Mouse (Mus musculus) cerebellum, adult 2 months (tissue): ENCODE measurements around the gene Vpreb3. TPM values are rescaled to one million over a fixed set of nuclear protein-coding genes. Genes with fewer than 3 reads are reported as not detected.

ENCODE experiments used
- DNase-seq, 2 experiments: peaks; one replicate each; pipeline ENCODE4 v3.0.0; 2021
- H3K27ac ChIP-seq: fragments of 200-500 bp; 2 replicates; pipeline ENCODE4 v1.5.1; 2012; ENCODE audit warnings: low read length, control low read depth, inconsistent platforms; ENCODE audit not compliant: insufficient read depth
- H3K27me3 ChIP-seq: fragments of 200-500 bp; 2 replicates; pipeline ENCODE4 v1.6.1; 2012; ENCODE audit warnings: inconsistent platforms, mild to moderate bottlenecking, low read length, moderate library complexity; ENCODE audit not compliant: control insufficient read depth, insufficient read depth
- H3K4me1 ChIP-seq: fragments of 200-500 bp; 2 replicates; pipeline ENCODE4 v1.6.1; 2011; ENCODE audit warnings: low read length; ENCODE audit not compliant: control insufficient read depth, insufficient read depth
- H3K4me3 ChIP-seq: fragments of 200-500 bp; replicated peaks from 2 replicates; pipeline ENCODE3; 2011; ENCODE audit warnings: mild to moderate bottlenecking, low read depth, low read length, control low read depth; ENCODE audit not compliant: insufficient read depth
- CTCF ChIP-seq: fragments of 200-500 bp; IDR thresholded peaks from 2 replicates; pipeline ENCODE4 v1.5.1; 2011; ENCODE audit warnings: low read depth, mild to moderate bottlenecking, control low read depth, low read length, moderate library complexity, borderline replicate concordance; ENCODE audit not compliant: insufficient read depth
- POLR2A ChIP-seq: fragments of 200-500 bp; IDR thresholded peaks from 2 replicates; pipeline ENCODE4 v1.6.1; 2011; ENCODE audit warnings: low read length, control low read depth, borderline replicate concordance; ENCODE audit not compliant: insufficient read depth
- WGBS: fragments of 180-500 bp; shearing (Covaris S2); methylation state at CpG from one replicate; pipeline ENCODE4 v1.1.7; 2018; 5-methylcytosine and 5-hydroxymethylcytosine counted together
- polyA plus RNA-seq: library from polyadenylated mRNA; depleted of rRNA; stranded (reverse); fragments of >200 nt; gene quantifications from 2 replicates; pipeline ENCODE4 v1.2.3, GENCODE M21; 2012; rRNA removed

Vpreb3 gene
- polyA plus RNA-seq, 1 experiment, result 1.00 TPM

- TF ChIP-seq CTCF, result no peak
- TF ChIP-seq POLR2A, result no peak
- peak; percentile 60 to 65 for DNase-seq
- 26% methylated on average over 11 of the region's 11 CpGs for WGBS
- Histone ChIP-seq H3K27me3 (no peaks in the 10 kb centered on the region), H3K4me3 (no peak overlapping the region), H3K27ac (peak overlapping the region; percentile 90), H3K4me1 (peaks cover 25% of the 10 kb centered on the region)
These were observed 52.6 kb downstream of the Vpreb3 start for GRCm38 (mm10) chr10:75995463-75995862.

- 86% methylated on average over 3 of the region's 3 CpGs for WGBS
- TF ChIP-seq CTCF, result no peak
- TF ChIP-seq POLR2A, result no peak
- no peak overlapping the region for H3K4me3 ChIP-seq
- no peaks in the 10 kb centered on the region for H3K27me3 ChIP-seq
- no peak overlapping the region for H3K27ac ChIP-seq
- no peak for DNase-seq
- H3K4me1 ChIP-seq, result peaks cover 26% of the 10 kb centered on the region
These were observed 53.5 kb downstream of the Vpreb3 start for GRCm38 (mm10) chr10:75996315-75996714.

Other genes starting within 250 kb of the Vpreb3 start
- gene Cabin1, start 178.7 kb upstream of the Vpreb3 start, polyA plus RNA-seq, result 48.6 and 62.2 TPM in 2 replicates
- 146 and 151 TPM in 2 replicates for gene Ddt, start 169.6 kb upstream of the Vpreb3 start, polyA plus RNA-seq
- not detected in 2 replicates for gene Gm20441, start 162.1 kb upstream of the Vpreb3 start, polyA plus RNA-seq
- gene Gstt3, start 161.6 kb upstream of the Vpreb3 start, polyA plus RNA-seq, result 8.5 and 8.7 TPM in 2 replicates
- 37.6 and 40.1 TPM in 2 replicates for gene Gstt1, start 144.5 kb upstream of the Vpreb3 start, polyA plus RNA-seq
- 0.14 TPM in 1 of 2 replicates, not detected in the other for gene Gstt4, start 120.5 kb upstream of the Vpreb3 start, polyA plus RNA-seq
- gene Gstt2, start 105.6 kb upstream of the Vpreb3 start, polyA plus RNA-seq, result 21.0 and 26.6 TPM in 2 replicates
- gene Mif, start 82.8 kb upstream of the Vpreb3 start, polyA plus RNA-seq, result 1,309 and 1,339 TPM in 2 replicates
- 3.4 TPM in 2 replicates for gene Derl3, start 49.6 kb upstream of the Vpreb3 start, polyA plus RNA-seq
- 78.5 and 82.1 TPM in 2 replicates for gene Smarcb1, start 21.4 kb upstream of the Vpreb3 start, polyA plus RNA-seq
- 567 and 609 TPM in 2 replicates for gene Chchd10, start 9.9 kb upstream of the Vpreb3 start, polyA plus RNA-seq
- 2.3 and 3.0 TPM in 2 replicates for gene Mmp11, start 6.6 kb upstream of the Vpreb3 start, polyA plus RNA-seq
- gene Gm867, start 2.4 kb upstream of the Vpreb3 start, polyA plus RNA-seq, result 0.54 and 0.70 TPM in 2 replicates
- gene Gm5134, start 11.5 kb downstream of the Vpreb3 start, polyA plus RNA-seq, result 0.08 TPM in 1 of 2 replicates, not detected in the other
- gene Zfp280b, start 89.6 kb downstream of the Vpreb3 start, polyA plus RNA-seq, result 17.9 and 18.1 TPM in 2 replicates
- not detected in 2 replicates for gene Slc5a4b, start 167.9 kb downstream of the Vpreb3 start, polyA plus RNA-seq
- not detected in 2 replicates for gene Slc5a4a, start 204.4 kb downstream of the Vpreb3 start, polyA plus RNA-seq